ENCODE assay signal across 10 mouse cellular contexts in the genomic region with DNA sequence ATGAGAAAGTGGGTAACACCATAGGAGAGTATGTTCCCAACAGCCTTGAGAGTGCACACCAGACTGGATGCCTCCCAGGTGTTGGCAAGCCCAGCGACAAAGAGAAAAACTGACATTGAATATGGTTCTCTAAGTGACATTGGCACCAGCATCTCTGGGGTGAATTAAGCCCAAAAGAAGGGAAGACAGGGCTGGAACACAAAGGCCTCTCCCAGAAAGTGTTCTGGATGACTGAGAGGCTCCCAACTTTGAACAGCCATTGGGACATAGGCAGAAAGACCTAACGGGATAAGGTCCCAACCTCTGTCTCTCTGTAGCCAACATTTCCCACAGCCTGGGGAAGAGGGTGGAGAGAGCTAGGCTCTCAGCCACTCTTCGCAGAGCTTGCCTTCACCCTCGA. TPM values are rescaled to one million over a fixed set of nuclear protein-coding genes. Genes with fewer than 3 reads are reported as not detected.
DNase-seq lines count a peak whose midpoint lies in the region; ATAC-seq lines count a peak whose summit lies in the region.
"Had no signal": no experiment of that assay in that cellular context is flagged by ENCODE, and none has a peak within 500 bp of the region (broad histone marks: within the 10 kb centered on the region; RNA-seq: fewer than 3 reads in every experiment).

No protein-coding gene starts in this region.

- H3K4me2 ChIP-seq in embryonic facial prominence, embryonic 11.5 days (ENCODE audit: low read depth, low read length): peak overlapping the region; percentile 80
- H3K4me2 ChIP-seq in hindbrain, embryonic 12.5 days (replicated peaks): peak overlapping the region; percentile 99
- H3K4me2 ChIP-seq in midbrain, embryonic 11.5 days: peak overlapping the region; percentile 65

- 21% methylated on average over 4 of the region's 4 CpGs for WGBS in embryonic facial prominence, embryonic 11.5 days
- WGBS in hindbrain, embryonic 12.5 days: 25% methylated on average over 4 of the region's 4 CpGs
- WGBS in midbrain, embryonic 11.5 days: 18% methylated on average over 4 of the region's 4 CpGs

- H3K4me1 ChIP-seq in embryonic facial prominence, embryonic 11.5 days (ENCODE audit: control insufficient read depth, insufficient read depth, low read length): no peaks in the 10 kb centered on the region; the same call in none of the 2 replicates
- H3K4me1 ChIP-seq in hindbrain, embryonic 12.5 days: peaks cover 44% of the 10 kb centered on the region
- peaks cover 43% of the 10 kb centered on the region for H3K4me1 ChIP-seq in midbrain, embryonic 11.5 days (ENCODE audit: control insufficient read depth, insufficient read depth, low read length)

- peak; percentile 40 for DNase-seq in heart, adult 8-10 months (ENCODE audit: low spot score)
- DNase-seq in heart, postnatal 10 days: no peak
- no peak for DNase-seq in embryonic facial prominence, embryonic 11.5 days (ENCODE audit: low spot score)
- peak; percentile 89 for DNase-seq in midbrain, embryonic 11.5 days (ENCODE audit: low spot score, missing footprints)
- DNase-seq in spleen, postnatal 10 days (ENCODE audit: low spot score in 2 of 2): no peak
- no peak for DNase-seq in urinary bladder, postnatal 36 days (ENCODE audit: low spot score in 2 of 2)
- DNase-seq: left cerebral cortex, postnatal 4 days had no signal

- peaks cover 19% of the 10 kb centered on the region for H3K27me3 ChIP-seq in embryonic facial prominence, embryonic 11.5 days (ENCODE audit: control insufficient read depth, insufficient read depth, low read length)
- H3K27me3 ChIP-seq in hindbrain, embryonic 12.5 days: peaks cover 27% of the 10 kb centered on the region
- H3K27me3 ChIP-seq in midbrain, embryonic 11.5 days (ENCODE audit: control insufficient read depth, insufficient read depth, low read length): no peaks in the 10 kb centered on the region; the same call in 1 of the 2 replicates

- intact Hi-C loops in heart, postnatal 10 days (cut with DNase I): loop anchor here (1.0 kb wide), 2 partner anchors 94 to 105 kb away; no protein-coding TSS in a partner anchor

- no peaks in the 10 kb centered on the region for H3K9me3 ChIP-seq in embryonic facial prominence, embryonic 11.5 days (replicated peaks; ENCODE audit: control insufficient read depth, low read length)
- no peaks in the 10 kb centered on the region for H3K9me3 ChIP-seq in hindbrain, embryonic 12.5 days (replicated peaks)
- H3K9me3 ChIP-seq in midbrain, embryonic 11.5 days (ENCODE audit: control insufficient read depth, low read length): no peaks in the 10 kb centered on the region

- no peak for ATAC-seq in embryonic facial prominence, embryonic 11.5 days (replicated peaks; ENCODE audit: insufficient number of reproducible peaks, low FRiP score, low TSS enrichment, low read depth)
- no peak for ATAC-seq in hindbrain, embryonic 12.5 days (ENCODE audit: low FRiP score)
- no peak for ATAC-seq in midbrain, embryonic 11.5 days (ENCODE audit: low FRiP score)
- no peak for ATAC-seq in activated CD4-positive, CD25-positive, alpha-beta regulatory T cell, adult 4 months

- H3K9ac ChIP-seq in embryonic facial prominence, embryonic 11.5 days (replicated peaks; ENCODE audit: low read length): no peak overlapping the region
- no peak overlapping the region for H3K9ac ChIP-seq in hindbrain, embryonic 12.5 days
- peak overlapping the region; percentile 87 for H3K9ac ChIP-seq in midbrain, embryonic 11.5 days (ENCODE audit: low read length)

- no peak overlapping the region for H3K27ac ChIP-seq in embryonic facial prominence, embryonic 11.5 days (replicated peaks; ENCODE audit: low read depth, low read length)
- no peak overlapping the region for H3K27ac ChIP-seq in hindbrain, embryonic 12.5 days
- no peak overlapping the region for H3K27ac ChIP-seq in midbrain, embryonic 11.5 days (ENCODE audit: low read depth, low read length)

- no peaks in the 10 kb centered on the region for H3K36me3 ChIP-seq in embryonic facial prominence, embryonic 11.5 days (replicated peaks; ENCODE audit: control insufficient read depth, insufficient read depth, low read depth, low read length)
- peaks cover 3% of the 10 kb centered on the region; the same call in 1 of the 2 replicates for H3K36me3 ChIP-seq in hindbrain, embryonic 12.5 days
- H3K36me3 ChIP-seq in midbrain, embryonic 11.5 days (ENCODE audit: control insufficient read depth, insufficient read depth, low read length): peaks cover 13% of the 10 kb centered on the region

- H3K4me3 ChIP-seq in embryonic facial prominence, embryonic 11.5 days (ENCODE audit: low read depth, low read length): peak overlapping the region; percentile 64; the same call in 1 of the 2 replicates
- peak overlapping the region; percentile 73 for H3K4me3 ChIP-seq in hindbrain, embryonic 12.5 days
- peak overlapping the region; percentile 75 for H3K4me3 ChIP-seq in midbrain, embryonic 11.5 days (ENCODE audit: low read depth, low read length)
- H3K4me3 ChIP-seq: erythroblast, embryonic 14.5 days had no signal

RNA-seq across cellular contexts. Expression of a gene that starts 2.0 kb away (rescaled TPM):
- total RNA-seq in heart, adult 8-10 months (2022): 100 to 1,000 TPM; 105 to 204 (median 152) TPM
- total RNA-seq in heart, postnatal 10 days (2021): 100 to 1,000 TPM in 1 of 2 experiments, 10 to 100 TPM in 1; 25.5 to 199 TPM
- 3.0 and 4.8 TPM in 2 replicates for polyA plus RNA-seq in embryonic facial prominence, embryonic 11.5 days (2014; fragmentation: Nextera tagmentation; extraction: Ambion mirVana)
- 6.8 and 6.9 TPM in 2 replicates for polyA plus RNA-seq in hindbrain, embryonic 12.5 days (2016; fragmentation: Nextera tagmentation; extraction: Ambion mirVana)
- 14.0 and 15.0 TPM in 2 replicates for polyA plus RNA-seq in midbrain, embryonic 11.5 days (2014; fragmentation: Nextera tagmentation; extraction: Ambion mirVana)
- not detected for polyA plus RNA-seq in activated CD4-positive, CD25-positive, alpha-beta regulatory T cell, adult 4 months (2017; shearing (Covaris generic))

Comparison
In these comparisons a context has a peak if more than half of its experiments do, and no peak if none do; other contexts are left out.
1. DNase-seq: peak in heart, adult 8-10 months (single experiment) and midbrain, embryonic 11.5 days (single experiment); none in heart, postnatal 10 days (0 of 2), embryonic facial prominence, embryonic 11.5 days (single experiment), spleen, postnatal 10 days (0 of 2) and urinary bladder, postnatal 36 days (0 of 2).
2. Peak in every context shown above with its lines, with median percentiles within 50 percentile points of each other: H3K4me2 ChIP-seq and H3K4me3 ChIP-seq.